Mouse (Mus musculus): ENCODE measurements around the gene Unk. TPM values are rescaled to one million over a fixed set of nuclear protein-coding genes. Genes with fewer than 3 reads are reported as not detected.
A peak's percentile ranks its signal among the peaks of the same experiment; 100 is the strongest.

Unk gene
- total and polyA plus RNA-seq, 3 experiments: 21.7 to 42.3 TPM; not detected in 1

- Histone ChIP-seq H3K36me3 (ENCODE audit: control insufficient read depth in 1 of 2, insufficient read depth in 2 of 2, low read length in 2 of 2) (peaks cover 0 to 41% of the 10 kb centered on the region in 2 experiments; a peak in 2 of 4 replicates), H3K27ac (ENCODE audit: control insufficient read depth, low read depth, low read length) (peak overlapping the region; percentile 93), H3K4me3 (ENCODE audit: control insufficient read depth in 1 of 2, insufficient read depth in 1 of 2, low read depth in 2 of 2, low read length in 2 of 2) (peak overlapping the region in 1 of 2 experiments; percentile 78; a peak in 1 of 4 replicates), H3K27me3 (ENCODE audit: control insufficient read depth in 1 of 2, insufficient read depth in 2 of 2, low read length in 2 of 2) (no peaks in the 10 kb centered on the region), H3K4me1 (ENCODE audit: control insufficient read depth in 1 of 2, insufficient read depth in 2 of 2, low read length in 2 of 2) (peaks cover 13 to 41% of the 10 kb centered on the region in 2 experiments), H3K79me2 (ENCODE audit: control insufficient read depth, insufficient read depth, low read length, poor library complexity) (peaks cover 9% of the 10 kb centered on the region), H3K9ac (ENCODE audit: control insufficient read depth, low read depth, low read length, poor library complexity, severe bottlenecking) (no peak overlapping the region; the same call in 1 of the 2 replicates), H3K9me3 (replicated peaks; ENCODE audit: insufficient read depth, low read length) (no peaks in the 10 kb centered on the region)
- peak; percentile 94 for DNase-seq (ENCODE audit: low read depth, low spot score)
- TF ChIP-seq MYB (IDR thresholded peaks at IDR 0.05; ENCODE audit: low read depth, low read length) (peak; percentile 45), GATA1 (IDR thresholded peaks at IDR 0.05; ENCODE audit: low read depth, low read length) (peak; percentile 97), SMC3 (IDR thresholded peaks at IDR 0.05; ENCODE audit: low read depth, low read length) (peak; percentile 25), ZKSCAN1 (IDR thresholded peaks at IDR 0.05; ENCODE audit: low read depth, low read length) (no peak), ETS1 (IDR thresholded peaks at IDR 0.05; ENCODE audit: low read depth, low read length) (peak; percentile 93), CHD1 (IDR thresholded peaks at IDR 0.05; ENCODE audit: low read depth, low read length) (no peak), CHD2 (IDR thresholded peaks at IDR 0.05; ENCODE audit: low read length) (no peak), MAFK (IDR thresholded peaks at IDR 0.05; ENCODE audit: borderline replicate concordance, low read depth, low read length) (no peak; the same call in 1 of the 2 replicates), MAX (IDR thresholded peaks at IDR 0.05; ENCODE audit: low read length) (0 out of 2 replicates have a peak, but pooled peaks have one; percentile 54), RAD21 (IDR thresholded peaks at IDR 0.05; ENCODE audit: low read depth, low read length) (peak; percentile 5; the same call in 1 of the 2 replicates), USF1 (IDR thresholded peaks at IDR 0.05; ENCODE audit: low read depth, low read length) (no peak), USF2 (IDR thresholded peaks at IDR 0.05; ENCODE audit: borderline replicate concordance in 1 of 2, insufficient read depth in 1 of 2, low read depth in 1 of 2, low read length in 2 of 2) (no peak), GABPA (IDR thresholded peaks at IDR 0.05; ENCODE audit: low read depth, low read length) (no peak), SIN3A (IDR thresholded peaks at IDR 0.05; ENCODE audit: low read length) (peak; percentile 90), UBTF (IDR thresholded peaks at IDR 0.05; ENCODE audit: borderline replicate concordance, insufficient read depth, low read depth, low read length) (no peak), MAZ (IDR thresholded peaks at IDR 0.05; ENCODE audit: low read depth, low read length) (no peak), POLR2AphosphoS5 (IDR thresholded peaks at IDR 0.05; ENCODE audit: borderline replicate concordance, low read depth, low read length) (no peak), TBP (IDR thresholded peaks at IDR 0.05; ENCODE audit: low read depth, low read length) (peak; percentile 58), BHLHE40 (IDR thresholded peaks at IDR 0.05; ENCODE audit: borderline replicate concordance, low read depth, low read length) (peak; percentile 83), TCF12 (IDR thresholded peaks at IDR 0.05; ENCODE audit: low read depth, low read length) (peak; percentile 97), NRF1 (IDR thresholded peaks at IDR 0.05; ENCODE audit: insufficient read depth, low read depth, low read length, poor library complexity, severe bottlenecking) (no peak), ZNF384 (IDR thresholded peaks at IDR 0.05; ENCODE audit: low read depth, low read length) (peak; percentile 75), ZC3H11A (IDR thresholded peaks at IDR 0.05; ENCODE audit: low read depth, low read length) (peak; percentile 17; the same call in 1 of the 2 replicates), HCFC1 (IDR thresholded peaks at IDR 0.05; ENCODE audit: low read depth, low read length) (peak; percentile 53; the same call in 1 of the 2 replicates), E2F4 (IDR thresholded peaks at IDR 0.05; ENCODE audit: borderline replicate concordance, low read depth, low read length) (no peak), ELF1 (IDR thresholded peaks at IDR 0.05; ENCODE audit: low read depth, low read length) (no peak; the same call in 1 of the 2 replicates), MYC (IDR thresholded peaks at IDR 0.05; ENCODE audit: low read depth, low read length) (peak; percentile 55; the same call in 1 of the 2 replicates), NELFE (IDR thresholded peaks at IDR 0.05; ENCODE audit: low read depth, low read length) (no peak), EP300 (IDR thresholded peaks at IDR 0.05; ENCODE audit: low read depth in 1 of 2, low read length in 2 of 2) (peak; percentile 95 to 98), JUND (IDR thresholded peaks at IDR 0.05; ENCODE audit: low read depth, low read length) (no peak), ZMIZ1 (IDR thresholded peaks at IDR 0.05; ENCODE audit: low read depth, low read length) (no peak), CTCF (IDR thresholded peaks at IDR 0.05 in 2 of 3, conservative IDR thresholded peaks at IDR 0.05 in 1 of 3; ENCODE audit: control insufficient read depth in 1 of 3, insufficient read depth in 1 of 3, low read depth in 2 of 3, low read length in 3 of 3, poor library complexity in 1 of 3, severe bottlenecking in 1 of 3) (peak; percentile 15 to 50 (median 15); a peak in 3 of 6 replicates), MXI1 (IDR thresholded peaks at IDR 0.05; ENCODE audit: low read depth, low read length) (peak; percentile 54; the same call in 1 of the 2 replicates), RCOR1 (IDR thresholded peaks at IDR 0.05; ENCODE audit: low read depth, low read length) (peak; percentile 98), TAL1 (IDR thresholded peaks at IDR 0.05; ENCODE audit: low read length) (peak; percentile 92), KAT2A (conservative IDR thresholded peaks at IDR 0.05; ENCODE audit: low read depth, low read length) (no peak)
Observed at GRCm38 (mm10) chr11:116088741-116089394, 58.7 kb downstream of the Unk start.

Measured in MEL (cell line).